Mouse (Mus musculus) cerebellum, postnatal 36 days (tissue): ENCODE measurements around the gene Epx.
"Not testable (repeated sequence)": the region's sequence is repeated elsewhere in the genome, so short reads cannot be mapped to it uniquely, and the experiment has no call there.

ENCODE experiments used
- DNase-seq, 2 experiments: peaks; one replicate each; pipeline ENCODE4 v3.0.0; 2021 to 2022; ENCODE audit warnings: mixed read lengths in 2 of 2

The Epx gene

DNA sequence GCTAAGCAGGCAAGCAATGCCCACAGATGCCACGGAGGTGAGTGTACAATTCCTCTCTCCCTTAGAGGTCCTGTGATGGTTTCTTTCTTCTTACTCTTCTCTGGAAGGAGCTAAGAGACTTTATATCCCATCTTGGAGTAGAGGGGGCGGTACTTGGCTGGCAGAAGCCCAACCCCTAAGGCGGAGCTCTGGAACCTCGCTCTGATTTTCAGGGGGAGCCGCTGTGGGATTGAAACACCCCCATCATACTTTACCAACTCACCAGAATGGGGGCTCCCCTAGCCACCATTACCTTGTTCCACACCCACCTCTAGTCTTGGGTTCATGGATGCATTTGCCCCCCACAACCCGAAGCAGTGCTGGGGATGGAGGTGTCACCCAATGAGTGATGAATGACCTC lies at the start of gene Epx:
Gene Epx (minus strand): TSS at position 101 of the 400 bp plus-strand sequence.
- DNase-seq: no peak

DNA sequence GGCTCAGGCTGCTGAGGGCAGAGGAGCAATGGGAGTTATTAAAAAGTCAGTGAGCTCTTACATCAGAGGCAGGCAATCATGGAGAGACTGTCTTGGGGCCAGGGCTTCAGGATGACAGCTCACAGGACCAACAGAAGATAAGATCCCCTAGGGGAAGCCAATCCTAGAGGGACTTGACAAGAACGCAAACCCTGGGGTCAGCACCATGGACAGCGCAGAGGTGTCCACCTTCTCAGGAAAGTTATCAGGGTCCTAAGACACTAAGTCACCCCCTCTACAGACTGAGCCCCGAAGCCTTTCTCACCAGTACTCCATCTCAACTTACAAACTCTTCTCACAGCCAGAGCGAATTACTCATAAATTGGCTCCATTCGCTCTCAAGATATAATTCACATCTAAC lies 45.6 kb upstream of the Epx start, which contains the start of gene Olfr464:
Gene Olfr464 (minus strand): TSS at position 2 of the 400 bp plus-strand sequence.
- DNase-seq: no peak

- no peak for DNase-seq
These were observed 45.0 kb upstream of the Epx start for GRCm38 (mm10) chr11:87920301-87920700.

- no peak for DNase-seq
These were observed 40.7 kb upstream of the Epx start for GRCm38 (mm10) chr11:87916005-87916404.

- no peak for DNase-seq
These were observed 29.0 kb upstream of the Epx start for GRCm38 (mm10) chr11:87904331-87904730.

DNA sequence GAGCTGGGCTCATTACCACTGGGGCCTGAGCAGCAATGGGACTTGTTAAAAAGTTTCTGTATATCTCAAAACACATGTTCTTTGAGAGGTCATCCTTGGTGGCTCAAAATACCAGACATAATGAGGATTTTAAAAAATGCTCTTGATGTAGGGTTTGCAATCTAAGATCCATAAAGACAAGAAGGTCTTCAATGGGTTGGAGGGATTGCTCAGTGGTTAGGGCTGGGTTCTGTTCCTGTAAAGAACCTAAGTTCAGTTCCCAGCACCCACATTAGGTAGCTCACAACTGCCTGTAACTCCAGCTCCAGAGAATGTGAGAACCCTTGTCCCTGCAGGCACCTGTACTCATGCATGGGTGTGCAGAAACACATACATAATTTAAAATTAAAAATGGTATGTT lies 22.0 kb upstream of the Epx start, which contains the start of gene Olfr463:
Gene Olfr463 (minus strand): TSS at position 101 of the 400 bp plus-strand sequence.
- no peak for DNase-seq

GRCm38 (mm10) chr11:87892168-87892567 lies 16.8 kb upstream of the Epx start, which contains the start of gene Olfr462:
Gene Olfr462, minus strand, starts transcription at chr11:87892268.
- no peak for DNase-seq

DNA sequence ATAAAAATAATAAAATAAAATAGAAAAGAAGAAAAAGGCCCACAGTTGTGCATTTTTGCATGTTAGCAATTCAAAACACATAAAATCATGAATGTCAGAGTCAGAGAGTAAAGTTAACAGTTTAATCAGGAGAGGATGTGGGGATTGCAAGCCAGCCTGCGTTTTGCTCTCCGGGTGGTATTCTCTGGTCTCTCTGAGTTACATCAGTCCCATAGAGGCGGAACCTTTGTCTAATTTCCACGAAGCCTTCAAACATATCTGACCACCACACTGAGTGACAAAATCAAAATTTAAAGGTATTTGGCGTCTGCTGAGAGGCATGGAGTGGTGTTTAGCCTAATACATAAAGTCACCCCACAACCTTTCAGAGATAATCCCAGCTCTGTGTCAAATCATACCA lies 9.5 kb upstream of the Epx start:
- no peak for DNase-seq

- no peak for DNase-seq
These were observed 8.2 kb upstream of the Epx start for GRCm38 (mm10) chr11:87883493-87883892.

- no peak for DNase-seq
These were observed 6.4 kb upstream of the Epx start for GRCm38 (mm10) chr11:87881714-87882113.

DNA sequence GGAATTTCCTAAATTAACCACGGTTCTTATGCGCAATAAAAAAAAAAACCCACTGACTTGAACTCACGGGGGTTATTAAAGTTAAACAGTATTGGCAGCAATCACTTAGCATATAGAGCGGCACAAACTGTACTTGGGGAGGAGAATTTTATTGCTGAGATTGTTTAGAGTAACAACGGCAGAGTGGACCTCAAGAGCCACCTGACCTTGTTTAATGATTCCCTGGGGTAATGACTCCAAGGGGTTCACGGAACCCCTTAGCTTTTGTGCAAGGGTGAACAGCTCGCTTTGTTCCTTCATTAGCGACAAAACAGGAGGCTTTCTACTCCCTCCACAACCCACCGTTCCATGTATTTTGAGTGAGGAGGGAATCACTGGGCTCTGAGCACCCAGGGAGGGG lies 4.5 kb upstream of the Epx start:
- DNase-seq: no peak

DNA sequence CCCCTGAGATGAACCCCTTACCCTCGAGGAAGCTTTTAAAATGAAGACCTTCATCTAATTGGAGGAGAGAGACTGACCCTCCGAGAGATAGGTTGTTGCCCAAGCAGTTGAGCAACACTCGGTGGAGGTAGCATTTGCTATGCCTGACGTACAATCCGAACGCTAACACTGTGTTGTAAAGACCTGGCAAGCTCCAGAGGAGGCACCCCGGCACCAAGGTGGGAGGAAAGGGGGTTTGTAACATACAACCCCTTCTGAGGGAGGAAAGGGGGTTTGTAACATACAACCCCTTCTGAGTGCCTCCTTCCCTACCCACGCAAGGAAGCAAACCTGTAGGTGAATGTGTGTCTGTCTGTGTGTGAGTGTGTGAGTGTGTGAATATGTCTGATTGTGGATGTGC lies 3.6 kb downstream of the Epx start:
- DNase-seq: no peak

DNA sequence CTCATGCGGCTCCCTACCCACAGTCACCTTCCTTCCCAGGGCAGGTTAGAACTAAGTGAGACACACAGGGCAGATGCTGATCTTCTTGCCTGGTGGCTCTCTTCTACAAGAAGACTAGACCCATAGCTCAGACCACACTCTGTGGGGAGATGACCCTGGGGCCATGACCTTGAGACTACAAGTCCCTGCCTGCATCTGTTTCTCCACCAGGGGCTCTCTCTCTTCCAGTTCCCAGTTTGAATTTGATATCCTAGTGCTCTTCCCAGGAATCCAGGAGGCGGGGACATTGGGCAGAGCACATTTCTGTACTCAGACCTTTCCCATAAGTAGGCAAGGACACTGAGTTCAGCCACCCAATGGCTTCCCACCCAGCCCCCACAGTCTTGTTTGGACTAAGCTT lies 5.2 kb downstream of the Epx start:
- DNase-seq: no peak

DNA sequence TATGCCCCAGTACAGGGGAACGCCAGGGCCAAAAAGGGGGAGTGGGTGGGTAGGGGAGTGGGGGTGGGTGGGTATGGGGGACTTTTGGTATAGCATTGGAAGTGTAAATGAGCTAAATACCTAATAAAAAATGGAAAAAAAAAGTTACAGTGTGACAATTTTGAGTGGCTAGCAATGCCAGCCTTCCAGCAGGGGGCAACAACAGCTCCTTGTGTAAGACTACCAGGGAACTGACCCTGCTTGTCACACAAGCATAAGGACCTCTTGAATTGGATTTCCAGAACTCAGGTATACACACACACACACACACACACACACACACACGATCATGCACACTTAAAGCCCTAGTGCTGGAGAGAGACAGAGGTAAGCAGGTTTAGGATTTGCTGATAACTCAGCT lies 8.4 kb downstream of the Epx start:
- not testable (repeated sequence) for DNase-seq

GRCm38 (mm10) chr11:87862805-87863204 lies 12.5 kb downstream of the Epx start:
- no peak for DNase-seq

DNA sequence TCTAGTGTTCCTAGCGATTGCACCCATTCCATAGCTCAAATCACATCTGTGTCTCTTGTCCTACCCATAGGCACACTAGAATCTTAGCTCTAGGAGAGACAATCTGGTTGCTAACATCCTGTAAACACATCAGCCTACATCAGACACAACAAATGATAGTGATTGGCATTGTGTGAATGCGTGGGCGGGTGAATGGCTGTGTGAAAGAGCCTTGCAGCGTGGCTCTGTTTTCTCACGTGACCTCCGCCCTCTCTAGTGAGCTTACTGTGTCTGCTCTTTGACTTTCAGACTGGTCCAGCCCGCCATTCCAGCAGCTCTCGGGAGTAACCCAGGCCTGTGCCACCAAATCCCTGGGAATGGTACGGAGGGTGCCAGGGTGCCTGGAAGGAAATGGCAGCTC lies 14.9 kb downstream of the Epx start:
- no peak for DNase-seq

- no peak for DNase-seq
These were observed 16.1 kb downstream of the Epx start for GRCm38 (mm10) chr11:87859273-87859672.

DNA sequence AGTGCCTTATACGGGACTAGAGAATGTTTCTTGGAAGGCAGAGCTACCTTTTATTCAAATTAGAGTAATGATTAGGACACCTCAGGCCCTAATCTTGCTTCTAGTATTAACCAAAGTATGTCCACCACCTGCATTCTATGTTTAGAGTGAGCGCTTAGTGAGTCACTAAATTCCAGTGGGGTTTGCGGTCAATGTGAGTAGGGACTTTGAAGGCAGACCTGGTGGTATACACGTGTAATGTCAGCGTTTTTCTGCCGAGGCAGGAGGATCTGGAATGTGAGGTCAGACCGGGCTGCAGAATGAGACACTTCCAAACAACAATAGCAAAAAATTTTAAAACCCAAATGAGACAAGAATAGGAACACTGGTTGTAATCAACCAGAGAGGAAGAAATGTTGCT lies 20.8 kb downstream of the Epx start:
- no peak for DNase-seq

DNA sequence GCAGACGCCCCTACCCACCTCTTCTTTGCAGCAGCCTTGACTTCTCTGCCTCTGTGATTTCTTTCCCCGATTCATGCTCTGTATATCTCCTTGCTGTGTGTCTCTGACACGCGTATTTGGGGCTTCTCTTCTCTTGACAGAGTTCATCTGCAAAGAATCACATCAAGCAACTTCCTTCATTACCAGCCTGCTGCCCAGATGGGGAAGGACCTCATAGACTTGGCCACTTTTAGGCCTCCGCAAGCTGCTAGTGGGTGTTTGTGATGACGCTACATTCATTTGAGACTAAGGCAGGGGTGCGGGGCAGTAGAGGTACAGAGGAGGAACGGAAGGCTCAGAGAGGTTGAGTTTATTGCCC lies 21.8 kb downstream of the Epx start:
- DNase-seq: no peak

- DNase-seq: peak; percentile 88 to 89
These were observed 22.4 kb downstream of the Epx start, which contains the start of gene Mks1 for GRCm38 (mm10) chr11:87852690-87853596. Gene Mks1, plus strand, starts transcription at chr11:87853215.

GRCm38 (mm10) chr11:87847884-87848283 lies 27.5 kb downstream of the Epx start:
- DNase-seq: no peak

- DNase-seq: no peak
These were observed 28.3 kb downstream of the Epx start for GRCm38 (mm10) chr11:87846968-87847600.

- no peak for DNase-seq
These were observed 33.9 kb downstream of the Epx start for GRCm38 (mm10) chr11:87841436-87841835.

DNA sequence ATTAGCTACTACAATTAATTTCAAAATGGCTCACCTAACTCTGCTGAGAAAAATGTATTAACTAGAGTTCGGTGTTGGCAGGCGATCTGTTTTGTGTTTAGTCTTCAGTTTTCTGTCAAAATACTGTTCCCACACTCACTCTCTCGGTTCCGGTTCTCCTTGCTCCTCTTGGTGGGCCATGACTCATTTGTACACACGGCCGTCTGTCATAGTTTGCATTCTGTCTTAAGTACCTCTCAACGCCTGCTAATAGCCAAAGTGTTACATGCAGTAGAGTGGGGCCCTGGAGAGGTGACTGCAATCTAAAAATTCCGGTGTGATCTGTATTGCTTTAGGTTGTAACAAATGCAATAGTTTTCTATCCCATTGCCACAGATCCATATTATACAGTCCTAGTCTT lies 34.7 kb downstream of the Epx start:
- no peak for DNase-seq
